Mouse (Mus musculus): ENCODE data around the gene Gm3269. TPM values are rescaled to one million over a fixed set of nuclear protein-coding genes. Genes with fewer than 3 reads are reported as not detected.

The Gm3269 gene
- not detected for polyA plus RNA-seq (2014; fragmentation: Illumina TruSeq; extraction: RNeasy Lipid Tissue Mini Kit (QIAGEN cat#74804); ENCODE audit: low read depth, low replicate concordance)

GRCm38 (mm10) chr14:4837806-4838205 lies at the start of gene Gm3269:
Gm3269 (plus strand) TSS chr14:4838106.

GRCm38 (mm10) chr14:4855299-4855980 lies 17.5 kb downstream of the Gm3269 start, which contains the start of gene Gm3264:
Gm3264 (plus strand) TSS chr14:4855576.

GRCm38 (mm10) chr14:4892116-4892515 lies 54.2 kb downstream of the Gm3269 start, which contains the start of gene Gm3278:
Gm3278 (plus strand) TSS chr14:4892416.

Other genes with a start within 250 kb of the Gm3269 start
- not detected for gene Gm8159, start 205.8 kb upstream of the Gm3269 start, polyA plus RNA-seq (2014; fragmentation: Illumina TruSeq; extraction: RNeasy Lipid Tissue Mini Kit (QIAGEN cat#74804); ENCODE audit: low read depth, low replicate concordance)
- gene Gm3239, start 173.9 kb upstream of the Gm3269 start, polyA plus RNA-seq (2014; fragmentation: Illumina TruSeq; extraction: RNeasy Lipid Tissue Mini Kit (QIAGEN cat#74804); ENCODE audit: low read depth, low replicate concordance): not detected
- not detected for gene Gm7876, start 128.9 kb upstream of the Gm3269 start, polyA plus RNA-seq (2014; fragmentation: Illumina TruSeq; extraction: RNeasy Lipid Tissue Mini Kit (QIAGEN cat#74804); ENCODE audit: low read depth, low replicate concordance)
- gene Gm3252, start 111.3 kb upstream of the Gm3269 start, polyA plus RNA-seq (2014; fragmentation: Illumina TruSeq; extraction: RNeasy Lipid Tissue Mini Kit (QIAGEN cat#74804); ENCODE audit: low read depth, low replicate concordance): not detected
- not detected for gene Gm9602, start 61.8 kb upstream of the Gm3269 start, polyA plus RNA-seq (2014; fragmentation: Illumina TruSeq; extraction: RNeasy Lipid Tissue Mini Kit (QIAGEN cat#74804); ENCODE audit: low read depth, low replicate concordance)
- not detected for gene Gm3264, start 17.5 kb downstream of the Gm3269 start, polyA plus RNA-seq (2014; fragmentation: Illumina TruSeq; extraction: RNeasy Lipid Tissue Mini Kit (QIAGEN cat#74804); ENCODE audit: low read depth, low replicate concordance)
- gene Gm3278, start 54.3 kb downstream of the Gm3269 start, polyA plus RNA-seq (2014; fragmentation: Illumina TruSeq; extraction: RNeasy Lipid Tissue Mini Kit (QIAGEN cat#74804); ENCODE audit: low read depth, low replicate concordance): not detected
- gene Gm8297, start 145.8 kb downstream of the Gm3269 start, polyA plus RNA-seq (2014; fragmentation: Illumina TruSeq; extraction: RNeasy Lipid Tissue Mini Kit (QIAGEN cat#74804); ENCODE audit: low read depth, low replicate concordance): not detected
- not detected for gene Gm3298, start 177.8 kb downstream of the Gm3269 start, polyA plus RNA-seq (2014; fragmentation: Illumina TruSeq; extraction: RNeasy Lipid Tissue Mini Kit (QIAGEN cat#74804); ENCODE audit: low read depth, low replicate concordance)
- gene 4930555G01Rik, start 212.5 kb downstream of the Gm3269 start, polyA plus RNA-seq (2014; fragmentation: Illumina TruSeq; extraction: RNeasy Lipid Tissue Mini Kit (QIAGEN cat#74804); ENCODE audit: low read depth, low replicate concordance): not detected
- not detected for gene Gm8281, start 232.9 kb downstream of the Gm3269 start, polyA plus RNA-seq (2014; fragmentation: Illumina TruSeq; extraction: RNeasy Lipid Tissue Mini Kit (QIAGEN cat#74804); ENCODE audit: low read depth, low replicate concordance)